Mouse (Mus musculus): Measurements from ENCODE around the gene Mms19.

GRCm38 (mm10) chr19:41987206-41987605, 6.2 kb upstream of the Mms19 start:
- TF ChIP-seq CTCF (IDR thresholded peaks at IDR 0.05; ENCODE audit: borderline replicate concordance, insufficient read depth, low read depth, low read length) (no peak), POLR2A (IDR thresholded peaks at IDR 0.05; ENCODE audit: borderline replicate concordance, insufficient read depth, low read length) (no peak)

All from cerebellum, adult 2 months (tissue).